Mouse (Mus musculus) myocyte (in vitro differentiated cells): ENCODE results near the gene Ckb. TPM values are rescaled to one million over a fixed set of nuclear protein-coding genes. Genes with fewer than 3 reads are reported as not detected.

Source experiments
- H3K27me3 ChIP-seq: one replicate; pipeline ENCODE4 v1.6.1; 2011; ENCODE audit not compliant: control insufficient read depth, insufficient read depth, insufficient read length
- H3K36me3 ChIP-seq: one replicate; pipeline ENCODE4 v1.6.1; 2011; ENCODE audit not compliant: control insufficient read depth, insufficient read depth
- H3K4me2 ChIP-seq: one replicate; pipeline ENCODE4 v1.6.1; 2011; ENCODE audit warnings: low read depth, control low read depth
- H3K4me3 ChIP-seq: one replicate; pipeline ENCODE4 v1.5.1; 2011; ENCODE audit warnings: mild to moderate bottlenecking, control low read depth, moderate library complexity
- H3K79me2 ChIP-seq: one replicate; pipeline ENCODE4 v1.6.1; 2011; ENCODE audit not compliant: control insufficient read depth, insufficient read depth
- H3ac ChIP-seq: one replicate; pipeline ENCODE4 v1.6.1; 2011; ENCODE audit not compliant: control insufficient read depth, insufficient read length
- CEBPB ChIP-seq: IDR thresholded peaks from 2 replicates; pipeline ENCODE4 v1.6.1; 2011; ENCODE audit warnings: mild to moderate bottlenecking, moderate library complexity; ENCODE audit not compliant: poor library complexity, insufficient read depth, severe bottlenecking
- E2F4 ChIP-seq: IDR thresholded peaks from one replicate; pipeline ENCODE4 v1.6.1; 2011; ENCODE audit warnings: mild to moderate bottlenecking, control low read depth, moderate library complexity; ENCODE audit not compliant: insufficient read depth
- MAX ChIP-seq: IDR thresholded peaks from one replicate; pipeline ENCODE4 v1.6.1; 2011; ENCODE audit warnings: low read depth, mild to moderate bottlenecking, control low read depth
- MYOD1 ChIP-seq, 3 experiments: IDR thresholded peaks; one replicate each; pipeline ENCODE4 v1.6.1; 2011; ENCODE audit warnings: control low read depth in 2 of 3, low read depth in 2 of 3, mild to moderate bottlenecking in 2 of 3, moderate library complexity in 1 of 3; ENCODE audit not compliant: insufficient read length in 2 of 3, control insufficient read depth in 1 of 3
- MYOG ChIP-seq, 3 experiments: IDR thresholded peaks; one replicate each; pipeline ENCODE4 v1.6.1; 2011; ENCODE audit warnings: control low read depth in 2 of 3, low read depth in 2 of 3, mild to moderate bottlenecking in 2 of 3; ENCODE audit not compliant: insufficient read length in 2 of 3, control insufficient read depth in 1 of 3, insufficient read depth in 1 of 3
- POLR2A ChIP-seq: IDR thresholded peaks from one replicate; pipeline ENCODE4 v1.6.1; 2011; ENCODE audit warnings: low read depth, mild to moderate bottlenecking, control low read depth, moderate library complexity; ENCODE audit not compliant: insufficient read length
- POLR2AphosphoS2 ChIP-seq: IDR thresholded peaks from one replicate; pipeline ENCODE4 v1.6.1; 2011; ENCODE audit warnings: low read depth, control low read depth; ENCODE audit not compliant: insufficient read length
- REST ChIP-seq: IDR thresholded peaks from one replicate; pipeline ENCODE4 v1.6.1; 2011; ENCODE audit warnings: mild to moderate bottlenecking, control low read depth, moderate library complexity; ENCODE audit not compliant: insufficient read depth, insufficient read length
- SRF ChIP-seq: IDR thresholded peaks from one replicate; pipeline ENCODE4 v1.6.1; 2011; ENCODE audit warnings: low read depth; ENCODE audit not compliant: control insufficient read depth, insufficient read length
- TCF12 ChIP-seq: IDR thresholded peaks from one replicate; pipeline ENCODE4 v1.6.1; 2011; ENCODE audit warnings: mild to moderate bottlenecking, control low read depth; ENCODE audit not compliant: poor library complexity, insufficient read depth, severe bottlenecking
- TCF3 ChIP-seq: IDR thresholded peaks from one replicate; pipeline ENCODE4 v1.6.1; 2011; ENCODE audit warnings: low read depth, control low read depth; ENCODE audit not compliant: insufficient read length
- USF1 ChIP-seq: IDR thresholded peaks from one replicate; pipeline ENCODE4 v1.6.1; 2011; ENCODE audit warnings: low read depth, mild to moderate bottlenecking, control low read depth, moderate library complexity
- polyA plus RNA-seq: library from polyadenylated mRNA; unstranded; fragments of >200 nt; fragmentation: generic; extraction: Trizol; gene quantifications from one replicate; pipeline ENCODE4 v1.2.1, GENCODE M21; 2012; ENCODE audit warnings: missing spikeins

Gene Ckb
- polyA plus RNA-seq, 1 experiment = 670 TPM

GRCm38 (mm10) chr12:111693341-111694270 lies 21.5 kb upstream of the Ckb start:
- Histone ChIP-seq H3K36me3 (no peaks in the 10 kb centered on the region), H3K4me2 (no peak overlapping the region), H3K79me2 (no peaks in the 10 kb centered on the region), H3K4me3 (no peak overlapping the region), H3K27me3 (no peaks in the 10 kb centered on the region), H3ac (no peak overlapping the region)
- peak in 2 of 3 experiments; percentile 53 to 56 for TF ChIP-seq MYOG (IDR thresholded peaks at IDR 0.05; ENCODE audit: control insufficient read depth in 1 of 3, insufficient read depth in 1 of 3, insufficient read length in 2 of 3, low read depth in 2 of 3)
- peak in 1 of 3 experiments; percentile 61 for TF ChIP-seq MYOD1 (IDR thresholded peaks at IDR 0.05; ENCODE audit: control insufficient read depth in 1 of 3, insufficient read length in 2 of 3, low read depth in 2 of 3)
- no peak for TF ChIP-seq SRF

DNA sequence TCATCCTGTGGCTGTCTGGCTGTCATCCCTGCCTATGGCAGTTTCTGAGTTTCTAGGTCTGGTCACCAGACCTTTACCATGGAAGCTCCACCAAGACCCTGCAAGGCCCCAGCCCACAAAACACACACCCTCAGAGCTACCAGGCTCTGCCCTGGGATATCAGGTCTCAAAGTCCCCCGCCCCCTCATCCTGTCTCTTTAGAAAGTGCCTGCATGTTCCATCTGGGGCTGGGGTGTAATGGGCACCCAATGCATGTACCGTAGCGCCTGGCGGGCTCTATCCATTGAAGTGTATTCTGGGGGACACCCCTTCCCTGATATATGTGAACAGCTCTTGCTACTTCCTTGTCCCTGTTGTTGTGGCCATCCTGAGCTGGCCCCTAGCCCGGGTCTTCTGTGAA lies 20.8 kb upstream of the Ckb start:
- TF ChIP-seq POLR2AphosphoS2 (no peak), SRF (no peak), POLR2A (no peak), TCF12 (no peak), REST (no peak)
- Histone ChIP-seq H3K27me3 (no peaks in the 10 kb centered on the region), H3K79me2 (no peaks in the 10 kb centered on the region), H3K4me2 (no peak overlapping the region), H3ac (no peak overlapping the region), H3K4me3 (no peak overlapping the region), H3K36me3 (no peaks in the 10 kb centered on the region)

DNA sequence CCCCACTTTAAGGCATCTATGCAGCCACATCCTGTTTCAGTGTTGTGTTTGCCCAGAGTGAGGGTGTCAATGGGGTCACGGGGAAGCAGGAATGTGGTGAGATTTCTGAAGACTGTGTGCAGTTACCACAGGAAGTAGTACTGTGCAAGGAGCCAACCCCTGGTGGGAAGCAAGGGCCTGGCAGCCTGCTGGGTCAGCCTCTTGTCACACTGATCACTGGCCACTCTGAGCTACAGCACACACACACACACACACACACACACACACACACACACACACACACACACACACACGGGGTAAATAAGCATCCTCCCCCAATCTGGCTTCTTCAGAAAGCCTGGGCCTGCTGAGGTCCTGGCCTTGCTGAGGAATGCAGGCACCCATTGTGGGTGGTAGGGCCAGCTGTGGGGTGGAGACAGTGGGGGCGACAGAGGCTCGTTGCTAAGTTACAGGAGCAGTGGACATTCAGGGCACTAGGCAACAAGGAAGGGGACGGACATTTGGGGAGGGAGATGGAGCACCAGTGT lies 19.3 kb upstream of the Ckb start:
- no peaks in the 10 kb centered on the region for H3K27me3 ChIP-seq
- H3ac ChIP-seq = no peak overlapping the region
- TF ChIP-seq TCF3 (no peak), SRF (no peak), E2F4 (no peak), POLR2A (no peak), MYOG (IDR thresholded peaks at IDR 0.05; ENCODE audit: control insufficient read depth in 1 of 3, insufficient read depth in 1 of 3, insufficient read length in 2 of 3, low read depth in 2 of 3) (peak in 2 of 3 experiments; percentile 69 to 86), USF1 (no peak), MYOD1 (IDR thresholded peaks at IDR 0.05; ENCODE audit: control insufficient read depth in 1 of 3, insufficient read length in 2 of 3, low read depth in 2 of 3) (peak in 2 of 3 experiments; percentile 55 to 81), CEBPB (no peak), POLR2AphosphoS2 (no peak), TCF12 (no peak), MAX (no peak), REST (no peak)
- no peaks in the 10 kb centered on the region for H3K79me2 ChIP-seq
- peak overlapping the region; percentile 14 for H3K4me2 ChIP-seq
- H3K4me3 ChIP-seq = no peak overlapping the region
- no peaks in the 10 kb centered on the region for H3K36me3 ChIP-seq

DNA sequence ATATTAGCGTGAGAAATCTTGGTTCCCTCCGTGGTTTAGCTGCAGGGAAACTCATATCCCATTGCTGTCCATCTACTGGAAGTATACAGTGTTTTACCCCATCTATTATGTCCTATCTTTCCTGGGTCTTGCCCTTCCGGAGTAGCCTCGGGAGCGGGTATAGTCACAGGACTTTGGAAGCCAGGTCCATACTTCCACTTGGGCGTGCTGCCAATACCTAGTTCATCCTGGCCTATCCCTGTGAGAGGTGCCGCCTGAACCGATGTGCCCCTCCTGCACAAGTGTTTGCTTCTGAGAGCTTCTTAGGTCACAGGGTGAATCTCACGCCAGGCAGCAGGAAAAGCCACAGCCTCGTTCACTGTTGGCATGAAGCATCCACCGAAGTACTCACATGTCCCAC lies 17.3 kb upstream of the Ckb start:
- no peaks in the 10 kb centered on the region for H3K36me3 ChIP-seq
- TF ChIP-seq SRF (no peak), TCF12 (no peak), MYOG (IDR thresholded peaks at IDR 0.05; ENCODE audit: control insufficient read depth in 1 of 3, insufficient read depth in 1 of 3, insufficient read length in 2 of 3, low read depth in 2 of 3) (no peak), MAX (no peak), POLR2AphosphoS2 (no peak), POLR2A (no peak), REST (no peak), CEBPB (no peak), MYOD1 (IDR thresholded peaks at IDR 0.05; ENCODE audit: control insufficient read depth in 1 of 3, insufficient read length in 2 of 3, low read depth in 2 of 3) (no peak), USF1 (no peak)
- H3K27me3 ChIP-seq = no peaks in the 10 kb centered on the region
- H3ac ChIP-seq = no peak overlapping the region
- H3K4me3 ChIP-seq = no peak overlapping the region
- no peaks in the 10 kb centered on the region for H3K79me2 ChIP-seq
- no peak overlapping the region for H3K4me2 ChIP-seq

GRCm38 (mm10) chr12:111688069-111688428 lies 15.9 kb upstream of the Ckb start:
- no peaks in the 10 kb centered on the region for H3K79me2 ChIP-seq
- peaks cover 5% of the 10 kb centered on the region for H3K36me3 ChIP-seq
- no peak overlapping the region for H3K4me2 ChIP-seq
- no peaks in the 10 kb centered on the region for H3K27me3 ChIP-seq
- no peak overlapping the region for H3K4me3 ChIP-seq
- no peak overlapping the region for H3ac ChIP-seq
- no peak for TF ChIP-seq E2F4
- no peak for TF ChIP-seq POLR2AphosphoS2
- TF ChIP-seq MYOG (IDR thresholded peaks at IDR 0.05; ENCODE audit: control insufficient read depth in 1 of 3, insufficient read depth in 1 of 3, insufficient read length in 2 of 3, low read depth in 2 of 3) = no peak
- no peak for TF ChIP-seq CEBPB
- TF ChIP-seq MYOD1 (IDR thresholded peaks at IDR 0.05; ENCODE audit: control insufficient read depth in 1 of 3, insufficient read length in 2 of 3, low read depth in 2 of 3) = no peak
- TF ChIP-seq POLR2A = no peak
- no peak for TF ChIP-seq USF1
- TF ChIP-seq REST = no peak
- TF ChIP-seq MAX = no peak
